Mouse (Mus musculus) kidney, adult 8-10 months (tissue): ENCODE measurements around the gene Slc6a16.

Experiments used
- DNase-seq, 2 experiments: peaks; one replicate each; pipeline ENCODE4 v3.0.0; 2022

The Slc6a16 gene

DNA sequence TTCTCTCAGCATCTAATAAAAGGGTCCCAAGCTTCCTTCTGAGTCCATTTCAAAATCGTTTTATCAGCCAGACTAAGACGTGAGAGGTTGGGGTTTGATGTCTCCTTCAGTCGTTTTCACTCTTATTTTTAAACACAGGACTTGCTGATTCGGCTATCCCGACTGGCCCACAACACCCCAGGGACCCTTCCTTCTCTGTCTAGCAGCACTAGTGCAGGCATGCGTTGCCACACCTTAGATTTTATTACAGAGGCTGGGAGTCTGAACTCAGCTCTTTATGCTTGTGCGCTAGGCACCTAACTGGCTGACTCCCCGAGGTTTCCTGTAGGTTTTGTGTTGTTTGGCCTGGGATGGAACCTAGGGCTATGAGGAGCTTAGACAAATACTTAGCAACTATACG lies 72.6 kb downstream of the Slc6a16 start:
- DNase-seq, result no peak

DNA sequence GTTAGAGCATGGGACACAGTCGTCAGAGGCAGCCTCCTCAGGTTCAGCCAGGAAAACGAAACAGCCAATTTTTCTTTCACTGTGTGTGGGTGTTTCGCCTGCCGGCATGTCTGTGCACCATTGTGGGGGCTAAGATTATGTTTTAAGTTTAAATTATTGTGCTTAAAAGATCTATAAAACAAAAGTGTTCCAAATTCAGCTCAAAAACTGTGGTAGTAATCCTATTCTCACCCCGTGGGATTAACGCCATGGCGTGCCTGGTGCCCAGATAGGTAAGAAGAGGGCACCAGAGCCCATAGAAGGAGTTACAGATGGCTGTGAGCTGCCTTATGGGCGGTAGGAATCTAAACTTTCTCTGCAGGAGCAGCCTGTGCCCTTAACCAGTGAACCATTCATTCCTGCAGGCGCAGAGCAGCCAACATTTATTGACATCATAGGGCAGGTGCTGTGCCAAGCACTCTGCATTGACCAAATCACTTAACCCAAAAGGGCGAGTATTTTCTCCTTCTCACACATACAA lies 74.4 kb downstream of the Slc6a16 start:
- DNase-seq, result peak; percentile 64 to 72

DNA sequence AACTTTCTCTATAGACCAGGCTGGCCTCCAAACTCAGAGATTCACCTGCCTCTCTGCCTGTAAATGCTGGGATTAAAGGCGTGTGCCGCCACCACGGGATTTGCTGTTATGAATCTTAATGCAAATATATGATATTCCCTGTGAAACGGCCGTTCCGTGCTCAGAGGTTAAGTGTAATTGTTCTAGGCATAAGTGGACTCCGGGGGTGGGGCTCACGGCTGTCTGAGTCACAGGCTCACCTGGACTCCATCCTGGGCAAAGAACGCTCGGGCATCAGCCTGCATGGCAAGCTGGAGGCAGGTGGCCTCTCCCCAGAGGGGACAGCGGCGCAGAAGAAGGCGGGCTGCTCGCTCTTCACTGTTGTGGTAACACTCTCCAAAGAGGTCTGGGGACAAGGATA lies 75.7 kb downstream of the Slc6a16 start:
- DNase-seq, result no peak

DNA sequence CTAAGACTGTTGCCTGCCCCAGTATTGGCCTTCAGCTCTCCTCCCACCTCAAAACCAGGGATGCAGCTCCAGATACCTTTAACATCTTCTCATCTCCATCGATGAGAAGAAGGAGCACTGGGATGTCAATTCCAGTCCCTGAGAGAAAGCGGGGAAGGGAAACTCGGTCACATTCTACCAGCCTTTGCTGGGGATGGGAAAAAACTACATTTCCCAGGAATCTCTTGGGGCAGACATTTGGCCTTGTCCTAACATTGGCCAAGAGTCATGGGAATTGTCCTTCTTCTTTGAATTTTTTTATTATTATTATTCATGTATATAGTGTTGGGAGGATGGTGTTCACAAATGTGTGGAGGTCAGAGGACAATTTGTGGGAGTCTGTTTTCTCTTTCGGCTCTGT lies 81.4 kb downstream of the Slc6a16 start:
- no peak for DNase-seq
